Mouse (Mus musculus) heart, postnatal 0 days (tissue): ENCODE data around the gene Plekhh1. TPM values are rescaled to one million over a fixed set of nuclear protein-coding genes. Genes with fewer than 3 reads are reported as not detected.

Source experiments
- ATAC-seq: fragments of 200-750 bp; cut with Nextera tagmentation; 2 replicates; pipeline ENCODE4 v1.8.0; 2017; ENCODE audit warnings: low read depth, moderate number of reproducible peaks, moderate library complexity; ENCODE audit not compliant: insufficient read depth
- DNase-seq: peaks from one replicate; pipeline ENCODE4 v3.0.0-alpha.2; 2016; ENCODE audit warnings: low spot score
- H3K27ac ChIP-seq: fragments of 300-500 bp; sonication (generic); 2 replicates; pipeline ENCODE4 v1.5.1; 2014; ENCODE audit warnings: low read depth, mild to moderate bottlenecking
- H3K27me3 ChIP-seq: fragments of 300-500 bp; sonication (generic); 2 replicates; pipeline ENCODE4 v1.6.1; 2014; ENCODE audit warnings: low read length, mixed read lengths; ENCODE audit not compliant: control insufficient read depth, insufficient read depth
- H3K36me3 ChIP-seq: fragments of 300-500 bp; sonication (generic); replicated peaks from 2 replicates; pipeline ENCODE4 v1.6.1; 2014; ENCODE audit warnings: low read length, mixed read lengths; ENCODE audit not compliant: control insufficient read depth, insufficient read depth
- H3K4me1 ChIP-seq: fragments of 300-500 bp; sonication (generic); 2 replicates; pipeline ENCODE4 v1.6.1; 2014; ENCODE audit warnings: antibody characterized with exemption; ENCODE audit not compliant: control insufficient read depth, insufficient read depth
- H3K4me2 ChIP-seq: fragments of 300-500 bp; sonication (generic); 2 replicates; pipeline ENCODE4 v1.6.1; 2014; ENCODE audit warnings: low read depth, mild to moderate bottlenecking, low read length, moderate library complexity
- H3K4me3 ChIP-seq: fragments of 300-500 bp; sonication (generic); 2 replicates; pipeline ENCODE4 v1.5.1; 2014; ENCODE audit warnings: low read depth, low read length
- H3K9ac ChIP-seq: fragments of 300-500 bp; sonication (generic); replicated peaks from 2 replicates; pipeline ENCODE4 v1.6.1; 2014; ENCODE audit warnings: low read depth, low read length, mixed read lengths
- H3K9me3 ChIP-seq: fragments of 300-500 bp; sonication (generic); replicated peaks from 2 replicates; pipeline ENCODE4 v1.6.1; 2016; ENCODE audit warnings: low read length; ENCODE audit not compliant: control insufficient read depth
- CTCF ChIP-seq: IDR thresholded peaks from 2 replicates; pipeline ENCODE4 v1.5.1; 2016; ENCODE audit warnings: antibody characterized with exemption, control low read depth, low read depth
- EP300 ChIP-seq: IDR thresholded peaks from 2 replicates; pipeline ENCODE4 v1.6.1; 2016; ENCODE audit warnings: antibody characterized with exemption, low read depth
- WGBS: fragments of 180-500 bp; shearing (Covaris S2); extraction: QIAGEN DNeasy Blood & Tissue Kit; methylation state at CpG from one replicate; pipeline ENCODE4 v1.1.7; 2014; 5-methylcytosine and 5-hydroxymethylcytosine counted together
- polyA plus RNA-seq: library from polyadenylated mRNA; unstranded; fragments of >200 nt; fragmentation: Nextera tagmentation; extraction: Ambion mirVana; gene quantifications from 2 replicates; pipeline ENCODE4 v1.2.1, GENCODE M21; 2015
- total RNA-seq: library from RNA; depleted of rRNA; stranded (reverse); fragments of >200 nt; gene quantifications from 2 replicates; pipeline ENCODE4 v1.2.3, GENCODE M21; 2014; ENCODE audit warnings: low replicate concordance

The Plekhh1 gene
- total and polyA plus RNA-seq, 2 experiments from 2014 or later, result 4.0 to 15.0 TPM

GRCm38 (mm10) chr12:79055276-79055675 lies 26.3 kb downstream of the Plekhh1 start:
- Histone ChIP-seq H3K27ac (peak overlapping the region; percentile 57), H3K9me3 (no peaks in the 10 kb centered on the region), H3K9ac (no peak overlapping the region), H3K27me3 (no peaks in the 10 kb centered on the region), H3K4me2 (no peak overlapping the region), H3K36me3 (peaks cover 7% of the 10 kb centered on the region; the same call in 1 of the 2 replicates), H3K4me3 (no peak overlapping the region), H3K4me1 (peaks cover 17% of the 10 kb centered on the region)
- peak; percentile 93 for DNase-seq
- WGBS, result 36% methylated on average over 7 of the region's 7 CpGs
- peak; percentile 98 for TF ChIP-seq EP300
- no peak for TF ChIP-seq CTCF
- peak; percentile 96 for ATAC-seq

- no peak overlapping the region for H3K4me3 ChIP-seq
- no peak overlapping the region for H3K4me2 ChIP-seq
- H3K27ac ChIP-seq, result no peak overlapping the region
- 0 out of 2 replicates have a peak, but pooled peaks cover 2% of the 10 kb centered on the region for H3K36me3 ChIP-seq
- no peaks in the 10 kb centered on the region for H3K9me3 ChIP-seq
- DNase-seq (no peak), ATAC-seq (no peak)
- 76% methylated on average over 6 of the region's 6 CpGs for WGBS
- peaks cover 10% of the 10 kb centered on the region for H3K4me1 ChIP-seq
- TF ChIP-seq CTCF (no peak), EP300 (no peak)
- H3K27me3 ChIP-seq, result peaks cover 14% of the 10 kb centered on the region; the same call in 1 of the 2 replicates
- no peak overlapping the region for H3K9ac ChIP-seq
Measured at GRCm38 (mm10) chr12:79059573-79059972, 30.6 kb downstream of the Plekhh1 start.

GRCm38 (mm10) chr12:79060134-79060533 lies 31.2 kb downstream of the Plekhh1 start:
- no peak overlapping the region for H3K4me2 ChIP-seq
- peaks cover 14% of the 10 kb centered on the region; the same call in 1 of the 2 replicates for H3K27me3 ChIP-seq
- H3K27ac ChIP-seq, result no peak overlapping the region
- no peak overlapping the region for H3K4me3 ChIP-seq
- 82% methylated on average over 9 of the region's 9 CpGs for WGBS
- no peak for TF ChIP-seq CTCF
- no peak for TF ChIP-seq EP300
- ATAC-seq (no peak), DNase-seq (no peak)
- no peak overlapping the region for H3K9ac ChIP-seq
- H3K36me3 ChIP-seq, result no peaks in the 10 kb centered on the region
- H3K4me1 ChIP-seq, result peaks cover 5% of the 10 kb centered on the region; the same call in 1 of the 2 replicates
- no peaks in the 10 kb centered on the region for H3K9me3 ChIP-seq

- ATAC-seq, result peak; percentile 17; the same call in 1 of the 2 replicates
- no peak overlapping the region for H3K9ac ChIP-seq
Measured at GRCm38 (mm10) chr12:79060766-79061652, 32.0 kb downstream of the Plekhh1 start.

GRCm38 (mm10) chr12:79064451-79064850 lies 35.5 kb downstream of the Plekhh1 start:
- Histone ChIP-seq H3K27me3 (peaks cover 17% of the 10 kb centered on the region; the same call in 1 of the 2 replicates), H3K4me1 (0 out of 2 replicates have a peak, but pooled peaks cover 5% of the 10 kb centered on the region), H3K27ac (no peak overlapping the region), H3K36me3 (peaks cover 21% of the 10 kb centered on the region), H3K4me3 (no peak overlapping the region), H3K4me2 (no peak overlapping the region), H3K9me3 (no peaks in the 10 kb centered on the region), H3K9ac (no peak overlapping the region)
- DNase-seq, result no peak
- WGBS, result 90% methylated on average over 13 of the region's 13 CpGs
- TF ChIP-seq CTCF, result no peak
- no peak for TF ChIP-seq EP300
- no peak for ATAC-seq

More at GRCm38 (mm10) chr12:79060766-79061652, 32.0 kb downstream of the Plekhh1 start:
- no peak overlapping the region for H3K4me2 ChIP-seq
- WGBS, result 61% methylated on average over 7 of the region's 7 CpGs
- no peak for DNase-seq
- H3K27ac ChIP-seq, result no peak overlapping the region
- TF ChIP-seq EP300 (no peak), CTCF (no peak)
- H3K4me1 ChIP-seq, result 0 out of 2 replicates have a peak, but pooled peaks cover 5% of the 10 kb centered on the region
- H3K9me3 ChIP-seq, result no peaks in the 10 kb centered on the region
- peaks cover 5% of the 10 kb centered on the region; the same call in 1 of the 2 replicates for H3K36me3 ChIP-seq
- no peak overlapping the region for H3K4me3 ChIP-seq
- H3K27me3 ChIP-seq, result peaks cover 14% of the 10 kb centered on the region; the same call in 1 of the 2 replicates
